In genomic region chr10:110938361-110938760, GRCm38 (mm10) we compare ENCODE assay signal across 17 mouse cellular contexts. TPM values are rescaled to one million over a fixed set of nuclear protein-coding genes. Genes with fewer than 3 reads are reported as not detected.
DNase-seq lines count a peak whose midpoint lies in the region; ATAC-seq and TF ChIP-seq lines count a peak whose summit lies in the region.
"Had no signal": no experiment of that assay in that cellular context is flagged by ENCODE, and none has a peak within 500 bp of the region (broad histone marks: within the 10 kb centered on the region; RNA-seq: fewer than 3 reads in every experiment).

No protein-coding gene starts in this region.

- no peak for DNase-seq in cerebellum, adult 9-11 months
- peak; percentile 51 for DNase-seq in gastrocnemius, adult 2 months
- no peak for DNase-seq in gastrocnemius, adult 18-20 months (ENCODE audit: low spot score)
- DNase-seq in layer of hippocampus, adult 9-11 months, result peak; percentile 46
- DNase-seq in layer of hippocampus, adult 11-12 months (ENCODE audit: low spot score), result no peak
- DNase-seq in adipocyte (ENCODE audit: low spot score), result peak; percentile 82
- no peak for DNase-seq in T-cell, adult 2 months (ENCODE audit: low spot score)
- DNase-seq: cerebellum, adult 8-10 months; kidney, adult 2 months; kidney, postnatal 36 days; lung, embryonic 14.5 days; thymus, adult 18-20 months had no signal

- TF ChIP-seq CTCF in gastrocnemius, adult 2 months (IDR thresholded peaks at IDR 0.05), result no peak

- no peak overlapping the region for H3K4me3 ChIP-seq in gastrocnemius, adult 2 months
- H3K4me3 ChIP-seq: hindbrain, embryonic 13.5 days; neural tube, embryonic 12.5 days had no signal

- 0 out of 2 replicates have a peak, but pooled peaks have one; percentile 17 for ATAC-seq in cerebellum, adult (ENCODE audit: insufficient number of reproducible peaks, low FRiP score, low TSS enrichment)
- ATAC-seq: activated CD4-positive, CD25-positive, alpha-beta regulatory T cell, adult 4 months; midbrain, embryonic 16.5 days had no signal

- peak overlapping the region; percentile 59 for H3K27ac ChIP-seq in gastrocnemius, adult 2 months
- H3K27ac ChIP-seq: hindbrain, embryonic 13.5 days; neural tube, embryonic 12.5 days had no signal

- intact Hi-C loops in gastrocnemius, adult 2 months (cut with DNase I), result no loop called here

RNA-seq across cellular contexts. Expression of gene Csrp2, which starts 18.8 kb away (rescaled TPM):
- 1 to 10 TPM; 4.1 to 6.2 TPM for total RNA-seq in gastrocnemius, adult 2 months (2021)
- 1 to 10 TPM; 5.5 to 6.4 TPM for total RNA-seq in gastrocnemius, adult 18-20 months (2021)

Comparison
In these comparisons a context has a peak if more than half of its experiments do, and no peak if none do; other contexts are left out.
1. DNase-seq: peak in gastrocnemius, adult 2 months (single experiment), layer of hippocampus, adult 9-11 months (single experiment) and adipocyte (single experiment); none in cerebellum, adult 9-11 months (single experiment), gastrocnemius, adult 18-20 months (single experiment), layer of hippocampus, adult 11-12 months (single experiment) and T-cell, adult 2 months (single experiment).